22 mouse cellular contexts compared by ENCODE assay signal in genomic region chr5:90332478-90332877, GRCm38 (mm10). TPM values are rescaled to one million over a fixed set of nuclear protein-coding genes. Genes with fewer than 3 reads are reported as not detected.
DNase-seq lines count a peak whose midpoint lies in the region; ATAC-seq lines count a peak whose summit lies in the region.
"Had no signal": no experiment of that assay in that cellular context is flagged by ENCODE, and none has a peak within 500 bp of the region (broad histone marks: within the 10 kb centered on the region; RNA-seq: fewer than 3 reads in every experiment).

No protein-coding gene starts in this region.

- H3K9me3 ChIP-seq in liver, embryonic 13.5 days (replicated peaks): no peaks in the 10 kb centered on the region
- H3K9me3 ChIP-seq in heart, embryonic 12.5 days (replicated peaks): no peaks in the 10 kb centered on the region
- H3K9me3 ChIP-seq: heart, embryonic 15.5 days; hindbrain, embryonic 10.5 days; hindbrain, embryonic 13.5 days had no signal

- no peak overlapping the region for H3K27ac ChIP-seq in liver, embryonic 13.5 days
- no peak overlapping the region for H3K27ac ChIP-seq in heart, embryonic 12.5 days (ENCODE audit: poor library complexity, severe bottlenecking)
- H3K27ac ChIP-seq: heart, embryonic 15.5 days; hindbrain, embryonic 10.5 days; hindbrain, embryonic 13.5 days had no signal

- no peaks in the 10 kb centered on the region for H3K27me3 ChIP-seq in liver, embryonic 13.5 days
- H3K27me3 ChIP-seq in heart, embryonic 12.5 days (replicated peaks): no peaks in the 10 kb centered on the region
- H3K27me3 ChIP-seq: heart, embryonic 15.5 days; hindbrain, embryonic 13.5 days had no signal

- no peak for DNase-seq in liver, embryonic 13.5 days
- DNase-seq in liver: no peak
- no peak for DNase-seq in adrenal gland, adult 2 months
- DNase-seq: adrenal gland, adult 8-10 months; adrenal gland, postnatal 25 days; cerebellum, adult 8-10 months; cerebellum, postnatal 36 days; forebrain, postnatal 0 days; gastrocnemius, postnatal 10 days; heart, adult 11 months; heart, postnatal 10 days; heart, postnatal 36 days had no signal

- 63% methylated on average over 2 of the region's 2 CpGs for WGBS in liver, embryonic 13.5 days (ENCODE audit: insufficient replicate concordance)
- WGBS in heart, embryonic 12.5 days: 96% methylated on average over 2 of the region's 2 CpGs

- H3K4me2 ChIP-seq in liver, embryonic 13.5 days: no peak overlapping the region
- no peak overlapping the region for H3K4me2 ChIP-seq in heart, embryonic 12.5 days
- H3K4me2 ChIP-seq: heart, embryonic 11.5 days; heart, embryonic 15.5 days; hindbrain, embryonic 13.5 days had no signal

- ATAC-seq in liver, embryonic 13.5 days (ENCODE audit: low read depth): 0 out of 2 replicates have a peak, but pooled peaks have one; percentile 50
- 0 out of 2 replicates have a peak, but pooled peaks have one; percentile 57 for ATAC-seq in erythroblast, adult 5-6 weeks (replicated peaks; ENCODE audit: low FRiP score, poor library complexity, severe bottlenecking)
- peak; percentile 63 for ATAC-seq in megakaryocyte progenitor cell, adult 5-6 weeks (replicated peaks; ENCODE audit: poor library complexity)
- ATAC-seq in heart, embryonic 12.5 days (ENCODE audit: insufficient number of reproducible peaks, low FRiP score): no peak
- ATAC-seq: CD4-positive, CD25-positive, alpha-beta regulatory T cell, adult 4 months; forebrain, embryonic 14.5 days; forebrain, postnatal 0 days; hindbrain, embryonic 16.5 days had no signal

- no peak overlapping the region for H3K4me3 ChIP-seq in liver, embryonic 13.5 days (replicated peaks)
- H3K4me3 ChIP-seq in heart, embryonic 12.5 days: no peak overlapping the region
- H3K4me3 ChIP-seq: heart, embryonic 15.5 days; hindbrain, embryonic 10.5 days; hindbrain, embryonic 13.5 days had no signal

- peaks cover 27% of the 10 kb centered on the region for H3K4me1 ChIP-seq in liver, embryonic 13.5 days (replicated peaks)
- peaks cover 15% of the 10 kb centered on the region; the same call in 1 of the 2 replicates for H3K4me1 ChIP-seq in heart, embryonic 12.5 days (replicated peaks)
- H3K4me1 ChIP-seq: hindbrain, embryonic 10.5 days had no signal

- no peak overlapping the region for H3K9ac ChIP-seq in liver, embryonic 13.5 days
- H3K9ac ChIP-seq in heart, embryonic 12.5 days: no peak overlapping the region
- H3K9ac ChIP-seq: forebrain, postnatal 0 days; heart, embryonic 15.5 days; hindbrain, embryonic 13.5 days had no signal

- no peaks in the 10 kb centered on the region for H3K36me3 ChIP-seq in liver, embryonic 13.5 days
- H3K36me3 ChIP-seq in heart, embryonic 12.5 days: no peaks in the 10 kb centered on the region
- H3K36me3 ChIP-seq: heart, embryonic 15.5 days; hindbrain, embryonic 10.5 days; hindbrain, embryonic 13.5 days had no signal

RNA-seq across cellular contexts. Expression of gene Ankrd17, which starts 33.9 kb away (rescaled TPM):
- 9.3 and 10.0 TPM in 2 replicates for polyA plus RNA-seq in liver, embryonic 13.5 days (2015; fragmentation: Nextera tagmentation; extraction: Ambion mirVana)
- total RNA-seq in erythroblast, adult 5-6 weeks (2015; ENCODE audit: low replicate concordance): 43.3 and 46.3 TPM in 2 replicates
- 75.2 and 99.7 TPM in 2 replicates for total RNA-seq in erythroblast, adult 5-6 weeks (2017; ENCODE audit: low replicate concordance)
- total RNA-seq in megakaryocyte progenitor cell, adult 5-6 weeks (2015): 83.2 and 103 TPM in 2 replicates
- total RNA-seq in megakaryocyte progenitor cell, adult 5-6 weeks (2017): 55.3 and 83.6 TPM in 2 replicates
- 100 to 1,000 TPM in 1 of 2 experiments, 10 to 100 TPM in 1; 68.6 to 108 TPM for total RNA-seq in adrenal gland, adult 2 months (2021)
- 12.0 and 14.5 TPM in 2 replicates for polyA plus RNA-seq in adrenal gland, adult 2 months (2012; rRNA removed)
- polyA plus RNA-seq in heart, embryonic 12.5 days (2016; fragmentation: Nextera tagmentation; extraction: Ambion mirVana): 20.9 and 23.6 TPM in 2 replicates

RNA-seq across cellular contexts. Expression of gene Gm9958, which starts 34.5 kb away (rescaled TPM):
- 2.0 and 2.8 TPM in 2 replicates for polyA plus RNA-seq in liver, embryonic 13.5 days (2015; fragmentation: Nextera tagmentation; extraction: Ambion mirVana)
- 6.0 TPM in 1 of 2 replicates, not detected in the other for total RNA-seq in erythroblast, adult 5-6 weeks (2015; ENCODE audit: low replicate concordance)
- not detected in 2 replicates for total RNA-seq in erythroblast, adult 5-6 weeks (2017; ENCODE audit: low replicate concordance)
- total RNA-seq in megakaryocyte progenitor cell, adult 5-6 weeks (2015): 2.0 and 4.1 TPM in 2 replicates
- total RNA-seq in megakaryocyte progenitor cell, adult 5-6 weeks (2017): 1.3 and 2.4 TPM in 2 replicates
- 1 to 10 TPM; 2.3 to 3.0 TPM for total RNA-seq in adrenal gland, adult 2 months (2021)
- 0.66 and 1.1 TPM in 2 replicates for polyA plus RNA-seq in adrenal gland, adult 2 months (2012; rRNA removed)
- 3.8 and 4.2 TPM in 2 replicates for polyA plus RNA-seq in heart, embryonic 12.5 days (2016; fragmentation: Nextera tagmentation; extraction: Ambion mirVana)
